Mouse (Mus musculus) lung, postnatal 4 days (tissue): Measurements from ENCODE around the gene Hist1h1d.
"Not testable (repeated sequence)": the region's sequence is repeated elsewhere in the genome, so short reads cannot be mapped to it uniquely, and the experiment has no call there.

ENCODE experiments used
- DNase-seq, 2 experiments: peaks; one replicate each; pipeline ENCODE4 v3.0.0; 2021

Gene Hist1h1d

DNA sequence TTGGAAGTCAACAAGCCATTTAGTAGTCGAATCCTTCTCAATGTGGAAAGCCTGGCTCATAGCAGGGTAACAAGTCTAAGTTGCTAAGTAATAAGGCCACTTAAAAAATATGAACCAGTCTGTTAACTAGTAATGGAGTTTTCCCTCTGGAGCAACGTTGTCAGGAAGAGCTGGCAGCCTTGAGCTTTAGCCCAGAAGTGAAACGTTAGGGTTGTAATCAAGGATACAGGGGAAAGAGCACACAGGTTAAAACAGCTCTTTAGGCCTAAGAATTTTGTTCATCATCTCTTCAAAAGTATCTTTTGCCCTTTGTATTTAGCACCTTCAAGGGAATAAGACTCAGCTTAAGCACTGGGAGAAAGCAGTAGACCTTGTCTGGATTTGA, 2.3 kb upstream of the Hist1h1d start:
- no peak for DNase-seq

DNA sequence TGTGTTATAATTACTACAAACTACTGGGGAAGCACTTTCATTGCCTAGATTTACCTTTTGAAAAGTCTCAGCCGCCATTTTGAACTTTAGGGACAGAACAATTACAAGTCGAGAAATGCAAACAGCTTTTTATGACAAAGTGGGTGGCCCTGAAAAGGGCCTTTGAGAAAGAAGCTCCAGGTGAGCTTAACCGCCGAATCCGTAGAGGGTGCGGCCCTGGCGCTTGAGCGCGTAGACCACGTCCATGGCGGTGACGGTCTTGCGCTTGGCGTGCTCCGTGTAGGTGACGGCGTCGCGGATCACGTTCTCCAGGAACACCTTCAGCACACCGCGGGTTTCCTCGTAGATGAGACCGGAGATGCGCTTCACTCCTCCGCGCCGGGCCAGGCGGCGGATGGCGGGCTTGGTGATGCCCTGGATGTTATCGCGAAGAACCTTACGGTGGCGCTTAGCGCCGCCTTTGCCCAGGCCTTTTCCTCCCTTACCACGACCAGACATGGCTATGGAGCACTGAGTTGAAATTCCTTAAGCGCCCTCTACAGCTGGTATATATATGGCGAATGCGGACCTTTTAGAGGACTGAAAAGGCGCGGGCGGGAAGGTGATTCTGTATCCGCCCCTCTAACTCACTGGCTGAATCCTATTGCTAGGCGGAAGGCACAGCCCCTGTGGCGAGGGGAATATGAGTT, 1.8 kb upstream of the Hist1h1d start, which contains the start of gene Hist1h4f:
TSS of gene Hist1h4f (minus strand) at position 503 of the 689 bp plus-strand sequence.
- peak; percentile 92 to 93 for DNase-seq

DNA sequence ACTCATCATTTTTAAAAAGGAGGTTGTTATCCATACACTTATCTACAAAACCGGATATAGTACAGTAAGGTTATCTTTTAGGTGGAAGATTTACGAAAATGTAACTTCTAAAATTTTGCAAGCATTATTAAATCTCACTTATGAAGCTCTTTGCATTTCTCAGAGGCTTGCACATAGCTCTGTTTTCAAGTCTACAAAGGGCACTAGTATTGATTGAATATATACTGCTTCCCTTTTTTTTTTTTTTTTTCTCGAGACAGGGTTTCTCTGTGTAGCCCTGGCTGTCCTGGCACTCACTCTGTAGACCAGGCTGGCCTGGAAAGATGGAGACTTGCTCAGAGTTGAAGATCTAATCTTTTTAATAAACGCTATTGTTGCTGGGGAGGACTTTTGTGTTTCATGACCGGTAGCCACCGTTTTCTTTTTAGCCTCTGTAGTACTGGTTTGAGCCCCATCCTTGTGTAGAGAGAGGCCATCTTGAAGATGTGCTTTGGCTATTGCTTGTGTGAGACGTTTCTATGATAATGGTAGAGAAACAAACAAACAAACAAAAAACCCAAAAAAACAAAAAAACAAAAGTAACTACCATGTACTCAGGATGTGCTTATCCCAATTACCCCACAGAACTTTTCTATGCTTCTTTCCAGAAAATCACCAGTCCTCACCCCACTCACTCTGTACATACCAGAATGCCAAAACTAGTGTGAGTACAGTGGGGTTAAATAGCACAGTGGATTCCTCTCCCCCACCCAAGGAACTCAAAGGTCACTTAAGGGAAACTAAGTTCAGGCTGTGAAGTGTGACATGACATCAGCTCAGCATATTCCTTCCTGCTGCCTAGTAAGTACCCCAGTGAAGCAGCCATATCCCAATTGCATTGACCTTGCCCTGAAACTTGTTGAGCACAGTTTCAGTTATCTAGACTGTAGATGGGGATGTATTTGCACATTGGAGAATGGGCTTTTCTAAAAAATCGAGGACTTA, 839 bp upstream of the Hist1h1d start:
- DNase-seq: no peak

DNA sequence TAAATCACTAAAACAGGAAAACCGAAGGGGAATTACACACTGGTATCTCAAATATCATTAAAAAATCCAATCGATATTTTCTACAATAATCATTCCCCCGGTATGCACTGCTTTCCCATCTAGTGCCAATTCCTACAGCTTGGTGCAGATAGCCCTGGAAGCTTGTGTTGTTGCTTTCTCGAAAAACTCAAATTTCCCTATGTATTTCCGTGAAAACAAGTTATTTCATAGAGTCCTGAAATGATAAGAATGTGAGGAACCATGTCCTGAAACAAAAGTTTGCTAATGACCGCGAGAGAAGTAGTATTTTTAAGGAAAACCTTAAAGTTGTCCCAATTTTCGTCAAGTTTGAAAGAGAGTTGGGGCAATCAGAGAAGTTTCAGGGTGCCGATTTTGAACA, 1.3 kb downstream of the Hist1h1d start:
- DNase-seq: no peak

DNA sequence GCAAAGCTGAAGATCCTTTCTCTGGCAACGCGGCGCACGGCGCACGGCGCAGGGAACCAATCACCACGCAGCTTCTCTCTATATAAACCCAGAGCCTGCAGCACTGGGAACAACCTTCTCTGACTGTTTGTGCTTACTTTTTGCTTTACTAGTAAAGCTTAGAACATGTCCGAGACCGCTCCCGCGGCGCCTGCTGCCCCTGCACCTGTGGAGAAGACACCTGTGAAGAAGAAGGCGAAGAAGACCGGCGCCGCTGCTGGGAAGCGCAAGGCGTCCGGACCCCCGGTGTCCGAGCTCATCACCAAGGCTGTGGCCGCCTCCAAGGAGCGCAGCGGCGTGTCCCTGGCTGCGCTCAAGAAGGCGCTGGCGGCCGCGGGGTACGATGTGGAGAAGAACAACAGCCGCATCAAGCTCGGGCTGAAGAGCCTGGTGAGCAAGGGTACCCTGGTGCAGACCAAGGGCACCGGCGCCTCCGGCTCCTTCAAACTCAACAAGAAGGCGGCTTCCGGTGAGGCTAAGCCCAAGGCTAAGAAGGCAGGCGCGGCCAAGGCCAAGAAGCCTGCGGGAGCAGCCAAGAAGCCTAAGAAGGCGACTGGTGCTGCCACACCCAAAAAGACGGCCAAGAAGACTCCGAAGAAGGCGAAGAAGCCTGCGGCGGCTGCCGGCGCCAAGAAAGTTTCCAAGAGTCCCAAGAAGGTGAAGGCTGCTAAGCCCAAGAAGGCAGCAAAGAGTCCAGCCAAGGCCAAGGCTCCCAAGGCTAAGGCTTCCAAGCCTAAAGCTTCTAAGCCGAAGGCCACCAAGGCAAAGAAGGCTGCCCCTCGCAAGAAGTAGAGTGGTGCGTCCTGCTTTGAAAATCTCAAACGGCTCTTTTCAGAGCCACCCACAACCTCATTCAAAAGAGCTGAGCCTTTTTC, 2.1 kb downstream of the Hist1h1d start:
- peak; percentile 82 to 83 for DNase-seq

DNA sequence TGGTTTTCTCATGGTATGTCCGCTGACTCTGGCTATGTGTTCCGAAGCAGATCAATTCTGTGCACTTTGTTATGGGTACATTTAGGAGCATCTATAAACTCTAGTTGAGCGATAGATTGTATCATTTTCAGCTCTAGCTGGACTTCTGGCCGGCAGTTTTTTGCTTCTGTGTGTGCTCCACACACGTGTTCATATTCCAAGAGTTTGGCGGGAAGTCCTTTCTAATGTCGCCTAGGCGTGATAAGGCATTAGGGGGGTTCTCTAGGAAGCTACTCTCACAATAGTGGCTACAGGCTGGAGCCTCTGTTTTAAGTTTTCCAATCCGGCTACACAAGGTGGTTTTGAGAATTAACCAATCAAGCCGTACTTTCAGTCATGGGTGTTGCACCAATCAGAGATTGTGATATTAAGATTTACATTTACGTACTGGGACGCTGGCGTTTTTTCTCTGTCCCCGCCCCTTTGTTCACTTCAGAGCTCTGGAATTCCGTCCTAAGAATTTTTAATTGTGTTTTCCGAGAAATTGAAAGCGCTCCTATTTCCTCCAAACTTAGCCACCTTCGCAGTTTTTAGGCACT, 2.9 kb downstream of the Hist1h1d start:
- DNase-seq: peak; percentile 45 to 78

DNA sequence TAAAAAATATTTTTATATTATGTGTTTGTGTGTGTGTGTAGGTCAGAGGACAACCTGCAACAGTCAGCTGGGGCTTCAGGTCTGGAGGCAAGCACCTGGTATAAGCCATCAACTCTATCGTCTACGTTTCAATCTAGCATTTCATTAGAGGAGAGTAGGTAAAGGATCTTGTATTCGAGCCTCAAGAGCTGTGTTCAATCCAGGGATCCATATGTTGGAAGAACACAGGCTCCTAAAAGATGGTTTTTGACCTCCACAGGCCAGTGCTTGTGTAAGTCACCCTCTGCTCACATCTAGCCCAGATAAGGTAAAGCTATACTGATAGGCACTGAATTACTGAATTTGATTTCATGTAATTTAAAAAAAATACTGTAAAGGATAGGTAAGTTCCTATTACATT, 3.8 kb downstream of the Hist1h1d start:
- DNase-seq: no peak

DNA sequence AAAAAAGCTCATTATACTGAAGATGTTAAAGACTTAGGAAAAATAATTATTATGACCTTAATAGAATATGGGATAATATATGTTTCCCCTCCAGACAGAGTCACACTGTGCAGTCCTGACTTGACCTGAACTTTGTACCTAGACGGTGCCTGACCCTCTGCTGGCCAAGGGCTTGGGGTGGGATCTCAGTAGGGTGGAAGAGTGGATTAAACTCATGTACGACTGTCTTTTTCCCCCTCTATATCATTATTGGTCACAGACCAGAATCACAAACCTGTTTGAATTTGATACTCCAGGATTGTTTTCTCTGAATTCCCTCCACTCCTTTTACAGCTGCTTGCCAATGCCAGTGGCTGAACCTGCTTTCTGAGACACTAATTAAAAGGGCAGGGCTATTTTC, 7.6 kb downstream of the Hist1h1d start:
- not testable (repeated sequence) for DNase-seq

DNA sequence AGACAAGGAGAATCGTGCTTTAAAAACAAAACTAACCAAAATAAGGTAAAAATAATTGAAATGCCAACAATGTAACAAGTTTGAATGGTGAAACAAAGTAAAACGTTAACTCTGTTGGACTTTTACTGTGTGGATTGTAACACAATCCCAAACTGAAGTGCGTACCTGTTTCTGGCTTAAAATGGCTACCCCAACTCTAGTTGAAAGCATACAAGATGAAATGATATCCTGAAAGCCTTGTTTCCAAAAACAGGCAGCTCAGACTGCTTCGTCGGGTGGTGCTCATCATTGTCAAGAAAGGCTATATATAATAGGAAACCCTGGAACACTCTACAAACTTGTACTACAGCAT, 8.4 kb downstream of the Hist1h1d start:
- DNase-seq: not testable (repeated sequence)

DNA sequence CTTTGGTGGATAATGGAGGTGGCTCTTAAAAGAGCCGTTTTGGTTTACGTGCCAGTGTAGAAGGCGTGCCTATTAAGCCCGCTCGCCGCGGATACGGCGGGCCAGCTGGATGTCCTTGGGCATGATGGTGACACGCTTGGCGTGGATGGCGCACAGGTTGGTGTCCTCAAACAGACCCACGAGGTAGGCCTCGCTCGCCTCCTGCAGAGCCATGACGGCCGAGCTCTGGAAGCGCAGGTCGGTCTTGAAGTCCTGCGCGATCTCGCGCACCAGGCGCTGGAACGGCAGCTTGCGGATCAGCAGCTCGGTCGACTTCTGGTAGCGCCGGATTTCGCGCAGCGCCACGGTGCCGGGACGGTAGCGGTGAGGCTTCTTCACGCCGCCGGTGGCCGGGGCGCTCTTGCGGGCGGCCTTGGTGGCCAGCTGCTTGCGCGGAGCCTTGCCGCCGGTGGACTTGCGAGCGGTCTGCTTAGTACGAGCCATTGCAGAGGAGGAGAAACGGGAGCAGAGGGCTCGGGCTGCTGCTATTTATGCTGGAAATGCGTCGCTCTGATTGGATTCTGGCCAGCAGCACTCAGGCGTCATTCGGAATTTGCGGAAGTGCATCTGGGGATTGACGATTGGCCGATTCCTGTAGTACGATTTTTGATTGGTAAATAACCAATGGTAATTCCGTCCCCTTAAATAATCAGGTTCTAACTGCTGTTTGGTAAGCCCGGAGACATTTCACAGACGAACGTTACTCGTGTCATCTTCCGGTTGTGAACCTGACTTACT, 9.0 kb downstream of the Hist1h1d start, which contains the start of gene Hist1h3e:
TSS of gene Hist1h3e (minus strand) at position 487 of the 777 bp plus-strand sequence.
- DNase-seq: peak; percentile 95 to 96

DNA sequence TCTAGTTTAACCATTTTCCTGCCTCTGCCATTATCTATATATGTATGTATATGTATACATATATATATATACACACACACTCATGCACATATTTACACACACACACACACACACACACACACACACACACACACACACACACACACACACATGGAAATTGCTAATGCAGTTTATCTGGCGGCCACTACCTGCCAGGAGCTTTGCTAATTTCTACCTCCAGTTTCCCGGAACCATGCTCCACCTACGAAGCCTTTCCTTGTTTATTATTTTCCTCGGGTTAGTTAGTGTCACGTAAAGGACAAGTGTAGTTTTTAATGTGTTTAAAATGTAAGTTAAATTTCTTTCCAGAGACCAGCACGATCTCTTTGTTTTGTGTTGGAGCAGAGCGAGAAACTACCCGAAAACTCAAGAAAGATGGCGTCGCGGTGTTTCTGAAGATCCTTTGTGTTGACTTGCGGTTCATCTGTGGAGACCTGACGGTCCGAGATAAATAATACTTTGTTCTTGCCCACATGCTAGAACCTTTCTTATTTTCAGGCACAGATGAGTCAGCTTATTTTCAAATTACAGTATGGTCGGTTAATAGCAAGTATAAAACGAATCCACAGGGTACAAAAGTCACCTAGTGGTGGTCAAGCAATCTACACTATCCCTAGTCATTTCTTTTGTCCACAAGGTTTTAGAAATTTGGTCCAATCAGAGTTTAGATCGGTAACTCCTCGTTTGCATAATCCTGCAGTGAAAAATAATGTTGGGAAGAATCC, 9.8 kb downstream of the Hist1h1d start:
- DNase-seq: peak in 1 of 2 experiments; percentile 52

DNA sequence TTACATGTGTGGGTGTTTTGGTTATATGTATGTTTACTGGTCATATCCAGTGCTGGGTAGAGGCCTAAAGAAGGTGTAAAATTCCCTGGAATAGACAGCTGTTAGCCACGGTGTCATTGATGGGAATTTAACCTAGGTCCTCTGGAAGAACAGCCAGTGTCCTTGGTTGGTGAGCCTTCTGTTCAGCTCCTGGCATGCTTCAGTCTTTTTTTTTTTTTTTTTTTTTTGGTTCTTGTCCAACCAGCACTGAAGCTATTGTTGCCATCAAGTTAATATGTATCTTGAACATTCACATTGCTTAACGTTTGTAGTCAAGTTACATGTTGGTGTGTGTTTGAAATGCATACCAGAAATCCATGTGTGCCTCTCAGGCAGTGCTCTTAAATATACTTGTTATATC, 11.4 kb downstream of the Hist1h1d start:
- DNase-seq: no peak

DNA sequence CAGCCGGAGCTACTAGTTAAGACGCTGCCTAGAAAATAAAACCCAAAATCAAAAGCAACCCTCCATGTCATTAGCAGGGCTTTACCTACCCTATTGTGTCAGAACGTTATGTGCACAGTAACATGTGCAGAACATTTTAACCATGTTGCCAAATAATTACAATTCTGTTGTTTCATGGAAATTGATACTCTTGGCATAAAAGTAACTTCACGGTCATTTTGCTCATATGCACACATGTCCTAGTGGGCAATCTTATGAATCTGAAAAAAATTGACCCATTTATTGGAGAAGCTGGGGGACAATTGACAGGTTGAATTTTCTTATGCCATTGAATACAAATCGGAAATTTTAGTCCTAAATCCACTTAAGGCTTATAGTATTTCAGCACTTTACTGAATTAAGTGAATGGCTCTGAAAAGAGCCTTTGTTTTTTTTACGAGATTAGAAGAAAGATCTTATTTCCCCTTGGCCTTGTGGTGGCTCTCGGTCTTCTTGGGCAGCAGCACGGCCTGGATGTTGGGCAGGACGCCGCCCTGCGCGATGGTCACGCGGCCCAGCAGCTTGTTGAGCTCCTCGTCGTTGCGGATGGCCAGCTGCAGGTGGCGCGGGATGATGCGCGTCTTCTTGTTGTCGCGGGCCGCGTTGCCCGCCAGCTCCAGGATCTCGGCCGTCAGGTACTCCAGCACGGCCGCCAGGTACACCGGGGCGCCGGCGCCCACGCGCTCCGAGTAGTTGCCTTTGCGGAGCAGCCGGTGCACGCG, 17.4 kb downstream of the Hist1h1d start:
- not testable (repeated sequence) for DNase-seq

DNA sequence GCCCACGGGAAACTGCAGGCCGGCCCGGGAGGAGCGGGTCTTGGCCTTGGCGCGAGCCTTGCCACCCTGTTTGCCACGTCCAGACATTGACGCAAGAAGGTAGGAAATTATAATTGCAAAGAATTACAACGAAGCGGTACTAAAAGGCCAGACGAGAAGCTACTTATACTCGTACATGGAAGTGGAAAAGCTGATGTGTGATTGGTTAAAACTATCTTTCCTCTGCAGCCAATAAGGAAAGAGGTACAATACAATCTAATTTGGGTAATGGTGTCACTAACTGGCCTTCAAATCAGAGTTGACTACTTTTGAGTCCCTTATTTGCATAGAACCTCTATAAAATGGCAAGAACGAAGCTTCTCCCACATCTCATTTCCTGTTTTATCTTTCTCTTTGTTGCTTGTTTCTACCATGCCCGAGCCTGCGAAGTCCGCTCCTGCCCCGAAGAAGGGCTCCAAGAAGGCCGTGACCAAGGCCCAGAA, 18.0 kb downstream of the Hist1h1d start, which contains the start of the genes Hist1h2ae and Hist1h2bg:
TSS of gene Hist1h2ae (minus strand) at position 199 of the 482 bp plus-strand sequence.
TSS of gene Hist1h2bg (plus strand) at position 375 of the 482 bp plus-strand sequence.
- peak; percentile 73 to 77 for DNase-seq

DNA sequence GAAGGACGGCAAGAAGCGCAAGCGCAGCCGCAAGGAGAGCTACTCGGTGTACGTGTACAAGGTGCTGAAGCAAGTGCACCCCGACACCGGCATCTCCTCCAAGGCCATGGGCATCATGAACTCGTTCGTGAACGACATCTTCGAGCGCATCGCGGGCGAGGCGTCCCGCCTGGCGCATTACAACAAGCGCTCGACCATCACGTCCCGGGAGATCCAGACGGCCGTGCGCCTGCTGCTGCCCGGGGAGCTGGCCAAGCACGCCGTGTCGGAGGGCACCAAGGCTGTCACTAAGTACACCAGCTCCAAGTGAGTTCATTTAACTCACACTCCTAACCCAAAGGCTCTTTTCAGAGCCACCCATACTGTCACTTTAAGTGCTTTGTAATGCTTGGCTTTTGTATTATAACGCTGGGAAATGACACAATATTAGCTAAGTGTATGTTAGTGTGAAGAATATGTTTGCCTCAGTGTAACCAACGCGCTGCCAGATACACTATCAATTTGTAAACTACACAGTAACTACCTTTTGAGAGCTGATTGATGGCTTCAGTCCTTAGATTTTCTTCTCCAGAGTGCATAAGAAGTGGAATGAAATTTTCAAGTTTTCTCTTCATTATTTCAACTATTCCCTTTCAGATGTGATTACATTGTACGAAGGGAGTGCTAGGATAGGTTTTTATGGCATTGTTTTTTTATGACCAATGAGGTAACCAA, 18.6 kb downstream of the Hist1h1d start:
- DNase-seq: peak in 1 of 2 experiments; percentile 7

DNA sequence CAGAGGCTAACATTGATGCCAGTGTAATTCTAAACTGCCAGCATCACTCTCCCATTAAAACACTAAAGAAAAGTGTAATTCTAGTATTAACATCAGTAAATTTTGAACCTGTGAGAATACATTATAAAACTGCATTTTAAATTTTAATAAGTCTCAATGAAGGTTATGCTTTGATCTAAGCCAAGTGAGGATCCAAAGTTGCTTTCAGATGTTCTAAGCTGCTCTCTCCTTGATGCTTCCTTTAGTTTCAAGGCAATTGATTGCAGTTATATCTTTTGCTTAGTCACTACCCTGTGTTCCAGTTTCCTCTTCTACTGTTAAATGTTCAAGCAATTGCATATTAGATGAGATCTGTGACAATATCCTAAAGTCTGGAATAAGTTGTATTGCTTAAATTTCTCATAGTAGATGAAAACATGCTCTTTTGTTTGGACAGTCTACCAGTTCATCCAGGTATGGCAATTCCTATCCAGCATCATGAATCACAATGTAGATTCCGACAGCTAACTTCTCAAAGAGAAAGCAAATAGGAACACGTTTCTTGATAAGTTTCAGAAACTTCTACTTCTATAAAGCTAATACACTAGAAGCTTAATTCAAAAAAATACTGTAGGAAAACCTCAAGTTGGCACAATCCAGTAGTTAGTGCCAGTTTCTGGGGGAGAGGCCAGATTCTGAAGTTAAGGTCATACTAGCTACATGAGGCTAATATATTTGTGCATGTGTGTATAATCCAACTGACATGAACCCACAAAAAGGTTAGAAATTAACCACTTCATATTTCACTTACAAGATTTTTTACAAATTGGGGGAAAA, 19.4 kb downstream of the Hist1h1d start:
- DNase-seq: no peak

DNA sequence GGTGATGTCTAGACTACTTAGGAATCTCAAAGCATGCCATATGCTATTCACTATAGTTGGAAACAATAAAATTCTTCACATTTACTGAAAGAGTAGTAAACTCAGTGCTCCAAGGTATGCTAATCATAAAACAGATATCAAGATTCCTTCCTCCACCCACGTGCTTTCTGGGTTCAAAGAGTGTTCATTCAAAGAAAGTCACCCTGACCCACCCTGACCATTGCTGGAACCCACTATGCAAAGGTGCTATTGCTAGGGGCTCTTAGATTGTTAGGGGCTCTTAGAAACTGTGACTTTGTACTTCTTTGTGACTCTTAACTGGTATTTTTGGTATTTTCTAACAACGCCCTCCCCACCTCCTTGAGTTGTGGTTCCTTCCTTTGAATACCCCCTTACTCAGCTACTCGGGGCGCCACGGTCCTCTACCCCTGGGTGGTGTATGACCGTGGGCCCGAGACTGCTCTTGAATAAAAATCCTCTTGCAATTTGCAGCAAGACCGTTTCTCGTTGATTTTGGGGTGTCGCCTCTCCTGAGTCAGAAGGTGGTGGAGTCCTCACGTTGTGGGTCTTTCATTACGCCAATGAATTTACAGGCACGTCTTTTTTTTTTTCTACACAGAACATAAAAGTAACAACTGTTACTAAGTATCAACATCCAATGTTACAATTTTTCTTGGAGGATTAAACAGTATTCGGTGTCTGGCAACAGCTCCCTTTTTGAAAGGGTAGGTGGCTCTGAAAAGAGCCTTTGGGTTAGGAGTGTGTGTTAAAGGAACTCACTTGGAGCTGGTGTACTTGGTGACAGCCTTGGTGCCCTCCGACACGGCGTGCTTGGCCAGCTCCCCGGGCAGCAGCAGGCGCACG, 20.2 kb downstream of the Hist1h1d start:
- not testable (repeated sequence) for DNase-seq
